Mouse (Mus musculus) layer of hippocampus, adult 18-20 months (tissue): ENCODE measurements at regions not wholly inside any gene's neighbourhood (a gene's known extent, or its start where the extent isn't known, plus 50 kb on each side); places are given as distances from the start of the nearest gene placed in this dataset.

Experiments used
- DNase-seq, 2 experiments: peaks; one replicate each; pipeline ENCODE4 v3.0.0; 2022; ENCODE audit warnings: low spot score in 2 of 2

DNA sequence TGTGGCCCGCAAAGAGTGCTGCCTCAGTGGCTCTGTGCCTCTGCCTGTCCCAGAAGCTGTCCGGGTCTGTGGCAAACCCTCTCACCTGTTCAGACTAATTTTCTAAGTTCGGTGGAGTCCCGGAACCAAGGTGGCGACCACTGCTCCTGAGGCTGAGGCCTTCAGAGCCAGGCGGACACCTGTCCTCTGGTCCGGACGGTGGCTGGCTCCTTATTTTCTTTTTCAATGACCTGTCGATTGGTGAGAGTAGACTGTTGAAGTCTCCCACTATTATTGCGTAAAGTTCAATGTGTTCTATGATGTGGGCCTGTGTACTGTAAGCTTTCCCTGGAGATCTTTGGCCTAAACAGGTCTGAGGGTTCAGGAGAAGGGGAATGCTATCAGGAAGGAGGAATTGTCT lies 112.0 kb upstream of the Btbd35f4 start:
- peak in 1 of 2 experiments; percentile 0 for DNase-seq
